Comparison of ENCODE assay signal across 15 mouse cellular contexts in genomic region chr10:96708471-96708870, GRCm38 (mm10).
A peak's percentile ranks its signal among the peaks of the same experiment; 100 is the strongest.
DNase-seq lines count a peak whose midpoint lies in the region; ATAC-seq and TF ChIP-seq lines count a peak whose summit lies in the region.
"Had no signal": no experiment of that assay in that cellular context is flagged by ENCODE, and none has a peak within 500 bp of the region (broad histone marks: within the 10 kb centered on the region; RNA-seq: fewer than 3 reads in every experiment).

No protein-coding gene starts in this region.

- H3K9ac ChIP-seq in forebrain, embryonic 16.5 days (replicated peaks; ENCODE audit: low read depth, low read length) = no peak overlapping the region
- no peak overlapping the region for H3K9ac ChIP-seq in heart, embryonic 15.5 days
- H3K9ac ChIP-seq: hindbrain, embryonic 12.5 days; liver, embryonic 14.5 days; neural tube, embryonic 15.5 days had no signal

- 52% methylated on average over 2 of the region's 2 CpGs for WGBS in forebrain, embryonic 16.5 days
- WGBS in forebrain, embryonic 10.5 days = 87% methylated on average over 2 of the region's 2 CpGs
- 42% methylated on average over 2 of the region's 2 CpGs for WGBS in heart, embryonic 15.5 days

- intact Hi-C loops in gastrocnemius, postnatal 36 days (cut with DNase I) = no loop called here

- no peaks in the 10 kb centered on the region for H3K4me1 ChIP-seq in forebrain, embryonic 16.5 days (replicated peaks; ENCODE audit: control insufficient read depth, insufficient read depth, low read length)
- H3K4me1 ChIP-seq in forebrain, embryonic 10.5 days = no peaks in the 10 kb centered on the region
- peaks cover 14% of the 10 kb centered on the region for H3K4me1 ChIP-seq in heart, embryonic 15.5 days (replicated peaks)
- H3K4me1 ChIP-seq: hindbrain, embryonic 12.5 days; limb, embryonic 10.5 days; neural tube, embryonic 15.5 days had no signal

- H3K9me3 ChIP-seq in forebrain, embryonic 16.5 days (ENCODE audit: control insufficient read depth, low read length) = no peaks in the 10 kb centered on the region
- no peaks in the 10 kb centered on the region for H3K9me3 ChIP-seq in forebrain, embryonic 10.5 days
- no peaks in the 10 kb centered on the region for H3K9me3 ChIP-seq in heart, embryonic 15.5 days (replicated peaks)
- H3K9me3 ChIP-seq: hindbrain, embryonic 12.5 days; limb, embryonic 10.5 days; neural tube, embryonic 15.5 days had no signal

- no peaks in the 10 kb centered on the region for H3K36me3 ChIP-seq in forebrain, embryonic 16.5 days (ENCODE audit: control insufficient read depth, insufficient read depth)
- no peaks in the 10 kb centered on the region for H3K36me3 ChIP-seq in forebrain, embryonic 10.5 days (replicated peaks)
- no peaks in the 10 kb centered on the region for H3K36me3 ChIP-seq in heart, embryonic 15.5 days
- H3K36me3 ChIP-seq: hindbrain, embryonic 12.5 days; limb, embryonic 10.5 days; neural tube, embryonic 15.5 days had no signal

- no peak overlapping the region for H3K4me3 ChIP-seq in forebrain, embryonic 16.5 days (replicated peaks; ENCODE audit: low read length)
- H3K4me3 ChIP-seq in forebrain, embryonic 10.5 days = no peak overlapping the region
- H3K4me3 ChIP-seq in heart, embryonic 15.5 days = no peak overlapping the region
- H3K4me3 ChIP-seq: erythroblast, embryonic 14.5 days; hindbrain, embryonic 12.5 days; limb, embryonic 10.5 days; neural tube, embryonic 15.5 days had no signal

- no peak overlapping the region for H3K27ac ChIP-seq in forebrain, embryonic 16.5 days (ENCODE audit: low read length)
- H3K27ac ChIP-seq in forebrain, embryonic 10.5 days = no peak overlapping the region
- H3K27ac ChIP-seq in heart, embryonic 15.5 days = peak overlapping the region; percentile 76
- H3K27ac ChIP-seq: hindbrain, embryonic 12.5 days; limb, embryonic 10.5 days; liver, embryonic 14.5 days; neural tube, embryonic 15.5 days had no signal

- H3K27me3 ChIP-seq in forebrain, embryonic 16.5 days (replicated peaks; ENCODE audit: control insufficient read depth, insufficient read depth, low read length) = no peaks in the 10 kb centered on the region
- H3K27me3 ChIP-seq in forebrain, embryonic 10.5 days (ENCODE audit: poor library complexity, severe bottlenecking) = no peaks in the 10 kb centered on the region
- H3K27me3 ChIP-seq in heart, embryonic 15.5 days = no peaks in the 10 kb centered on the region
- H3K27me3 ChIP-seq: hindbrain, embryonic 12.5 days; neural tube, embryonic 15.5 days had no signal

- no peak for DNase-seq in forebrain, embryonic 10.5 days (ENCODE audit: extremely low spot score, low spot score)
- DNase-seq in brain, embryonic 14.5 days (ENCODE audit: low read depth) = peak; percentile 70
- DNase-seq in lung, postnatal 14 days = peak; percentile 47
- no peak for DNase-seq in ovary, postnatal 36 days (ENCODE audit: low spot score)
- no peak for DNase-seq in gastrocnemius, postnatal 36 days
- DNase-seq: kidney, postnatal 10 days had no signal

- peak; percentile 43; the same call in 1 of the 2 replicates for ATAC-seq in forebrain, embryonic 16.5 days
- ATAC-seq in heart, embryonic 15.5 days (replicated peaks; ENCODE audit: insufficient number of reproducible peaks, insufficient read depth, low FRiP score, low read depth) = peak; percentile 86
- ATAC-seq: activated CD4-positive, CD25-positive, alpha-beta regulatory T cell, adult 4 months; intestine, embryonic 16.5 days had no signal

- no peak for TF ChIP-seq CTCF in brain, embryonic 14.5 days (IDR thresholded peaks at IDR 0.05; ENCODE audit: borderline replicate concordance, extremely low read depth, insufficient read depth, insufficient read length)

- no peak for TF ChIP-seq POLR2A in brain, embryonic 14.5 days (IDR thresholded peaks at IDR 0.05; ENCODE audit: borderline replicate concordance, extremely low read depth, insufficient read depth, insufficient read length, poor library complexity, severe bottlenecking)

- no peak overlapping the region for H3K4me2 ChIP-seq in forebrain, embryonic 16.5 days (ENCODE audit: low read length)
- H3K4me2 ChIP-seq in heart, embryonic 15.5 days = no peak overlapping the region
- H3K4me2 ChIP-seq: hindbrain, embryonic 12.5 days; neural tube, embryonic 15.5 days had no signal

Comparison
In these comparisons a context has a peak if more than half of its experiments do, and no peak if none do; other contexts are left out.
1. DNase-seq: peak in brain, embryonic 14.5 days (single experiment) and lung, postnatal 14 days (single experiment); none in forebrain, embryonic 10.5 days (single experiment), ovary, postnatal 36 days (single experiment) and gastrocnemius, postnatal 36 days (0 of 2).